Mouse (Mus musculus) kidney, embryonic 15.5 days (tissue): ENCODE results near the gene Cdx4. TPM values are rescaled to one million over a fixed set of nuclear protein-coding genes. Genes with fewer than 3 reads are reported as not detected.

Source experiments
- ATAC-seq: fragments of 200-750 bp; cut with Nextera tagmentation; replicated peaks from 2 replicates; pipeline ENCODE4 v1.8.0; 2017; ENCODE audit warnings: moderate TSS enrichment; ENCODE audit not compliant: low FRiP score
- H3K27ac ChIP-seq: fragments of 300-500 bp; sonication (generic); 2 replicates; pipeline ENCODE4 v1.5.1; 2015; ENCODE audit warnings: mild to moderate bottlenecking, inconsistent platforms
- H3K27me3 ChIP-seq: fragments of 300-500 bp; sonication (generic); 2 replicates; pipeline ENCODE4 v1.6.1; 2015; ENCODE audit warnings: inconsistent platforms
- H3K36me3 ChIP-seq: fragments of 300-500 bp; sonication (generic); 2 replicates; pipeline ENCODE4 v1.6.1; 2015; ENCODE audit warnings: inconsistent platforms
- H3K4me1 ChIP-seq: fragments of 300-500 bp; sonication (generic); 2 replicates; pipeline ENCODE4 v1.6.1; 2015; ENCODE audit warnings: inconsistent platforms
- H3K4me2 ChIP-seq: fragments of 300-500 bp; sonication (generic); 2 replicates; pipeline ENCODE4 v1.6.1; 2015; ENCODE audit warnings: moderate library complexity, mild to moderate bottlenecking, inconsistent platforms
- H3K4me3 ChIP-seq: fragments of 300-500 bp; sonication (generic); replicated peaks from 2 replicates; pipeline ENCODE4 v1.5.1; 2015; ENCODE audit warnings: mild to moderate bottlenecking, inconsistent platforms
- H3K9ac ChIP-seq: fragments of 300-500 bp; sonication (generic); 2 replicates; pipeline ENCODE4 v1.6.1; 2015; ENCODE audit warnings: mild to moderate bottlenecking, inconsistent platforms
- H3K9me3 ChIP-seq: fragments of 300-500 bp; sonication (generic); replicated peaks from 2 replicates; pipeline ENCODE4 v1.6.1; 2016; ENCODE audit warnings: inconsistent platforms
- WGBS: fragments of 180-500 bp; shearing (Covaris S2); methylation state at CpG from one replicate; pipeline ENCODE4 v1.1.7; 2015; ENCODE audit warnings: mixed read lengths; 5-methylcytosine and 5-hydroxymethylcytosine counted together
- polyA plus RNA-seq: library from polyadenylated mRNA; unstranded; fragments of >200 nt; fragmentation: Nextera tagmentation; extraction: Ambion mirVana; gene quantifications from 2 replicates; pipeline ENCODE4 v1.2.1, GENCODE M21; 2015

Gene Cdx4
- polyA plus RNA-seq = not detected in 2 replicates

- Histone ChIP-seq H3K9me3 (no peaks in the 10 kb centered on the region), H3K4me3 (peak within 1 kb of the TSS; percentile 21), H3K9ac (no peak within 1 kb of the TSS), H3K4me1 (no peaks in the 10 kb centered on the region), H3K27ac (no peak within 1 kb of the TSS), H3K4me2 (peak within 1 kb of the TSS; percentile 46), H3K27me3 (peaks cover 86% of the 10 kb centered on the region), H3K36me3 (no peaks in the 10 kb centered on the region)
- no peak for ATAC-seq
- 17% methylated on average over 13 of the region's 13 CpGs for WGBS
These were observed at the start of gene Cdx4 for GRCm38 (mm10) chrX:103321146-103321545. Gene Cdx4, plus strand, starts transcription at chrX:103321398.

GRCm38 (mm10) chrX:103274325-103274724, 46.9 kb upstream of the Cdx4 start:
- Histone ChIP-seq H3K27me3 (peaks cover 5% of the 10 kb centered on the region; the same call in 1 of the 2 replicates), H3K36me3 (no peaks in the 10 kb centered on the region), H3K4me1 (no peaks in the 10 kb centered on the region), H3K9ac (no peak overlapping the region), H3K27ac (no peak overlapping the region), H3K4me2 (no peak overlapping the region), H3K9me3 (no peaks in the 10 kb centered on the region), H3K4me3 (no peak overlapping the region)
- no peak for ATAC-seq
- WGBS = 82% methylated on average over 4 of the region's 5 CpGs

- H3K4me2 ChIP-seq = no peak overlapping the region
- H3K4me1 ChIP-seq = 0 out of 2 replicates have a peak, but pooled peaks cover 5% of the 10 kb centered on the region
- H3K27ac ChIP-seq = no peak overlapping the region
- no peak overlapping the region for H3K4me3 ChIP-seq
- H3K9ac ChIP-seq = no peak overlapping the region
- H3K36me3 ChIP-seq = no peaks in the 10 kb centered on the region
- WGBS = 55% methylated on average over 4 of the region's 4 CpGs
- ATAC-seq = no peak
- H3K9me3 ChIP-seq = no peaks in the 10 kb centered on the region
- peaks cover 51% of the 10 kb centered on the region for H3K27me3 ChIP-seq
These were observed 34.1 kb upstream of the Cdx4 start for GRCm38 (mm10) chrX:103286899-103287722.

- peak overlapping the region; percentile 54; the same call in 1 of the 2 replicates for H3K4me2 ChIP-seq
These were observed 33.3 kb upstream of the Cdx4 start for GRCm38 (mm10) chrX:103287846-103288377.

GRCm38 (mm10) chrX:103288485-103289330, 32.5 kb upstream of the Cdx4 start:
- Histone ChIP-seq H3K36me3 (no peaks in the 10 kb centered on the region), H3K4me1 (0 out of 2 replicates have a peak, but pooled peaks cover 5% of the 10 kb centered on the region), H3K4me2 (peak overlapping the region; percentile 54), H3K4me3 (peak overlapping the region; percentile 15; the same call in 1 of the 2 replicates), H3K9ac (no peak overlapping the region), H3K9me3 (no peaks in the 10 kb centered on the region), H3K27me3 (peaks cover 50% of the 10 kb centered on the region), H3K27ac (no peak overlapping the region)
- ATAC-seq = no peak
- WGBS = 17% methylated on average over 25 of the region's 25 CpGs

More at GRCm38 (mm10) chrX:103287846-103288377, 33.3 kb upstream of the Cdx4 start:
- no peak for ATAC-seq
- 24% methylated on average over 10 of the region's 10 CpGs for WGBS
- no peaks in the 10 kb centered on the region for H3K36me3 ChIP-seq
- 0 out of 2 replicates have a peak, but pooled peaks cover 5% of the 10 kb centered on the region for H3K4me1 ChIP-seq
- no peak overlapping the region for H3K27ac ChIP-seq
- H3K27me3 ChIP-seq = peaks cover 51% of the 10 kb centered on the region
- H3K9me3 ChIP-seq = no peaks in the 10 kb centered on the region
- H3K4me3 ChIP-seq = no peak overlapping the region
- no peak overlapping the region for H3K9ac ChIP-seq

GRCm38 (mm10) chrX:103298937-103299336, 22.3 kb upstream of the Cdx4 start:
- Histone ChIP-seq H3K4me1 (no peaks in the 10 kb centered on the region), H3K27ac (no peak overlapping the region), H3K4me2 (no peak overlapping the region), H3K9ac (no peak overlapping the region), H3K27me3 (peaks cover 35% of the 10 kb centered on the region), H3K9me3 (no peaks in the 10 kb centered on the region), H3K36me3 (no peaks in the 10 kb centered on the region), H3K4me3 (no peak overlapping the region)
- 68% methylated on average over 4 of the region's 4 CpGs for WGBS
- no peak for ATAC-seq

GRCm38 (mm10) chrX:103308262-103308661, 12.9 kb upstream of the Cdx4 start:
- Histone ChIP-seq H3K27ac (no peak overlapping the region), H3K36me3 (no peaks in the 10 kb centered on the region), H3K4me2 (no peak overlapping the region), H3K9ac (no peak overlapping the region), H3K4me3 (no peak overlapping the region), H3K4me1 (no peaks in the 10 kb centered on the region), H3K27me3 (peaks cover 38% of the 10 kb centered on the region), H3K9me3 (no peaks in the 10 kb centered on the region)
- 93% methylated on average over 1 of the region's 1 CpGs for WGBS
- no peak for ATAC-seq

GRCm38 (mm10) chrX:103311723-103312122, 9.5 kb upstream of the Cdx4 start:
- no peak overlapping the region for H3K27ac ChIP-seq
- no peak overlapping the region for H3K9ac ChIP-seq
- no peaks in the 10 kb centered on the region for H3K4me1 ChIP-seq
- H3K9me3 ChIP-seq = no peaks in the 10 kb centered on the region
- H3K36me3 ChIP-seq = no peaks in the 10 kb centered on the region
- H3K4me3 ChIP-seq = no peak overlapping the region
- 84% methylated on average over 3 of the region's 3 CpGs for WGBS
- H3K4me2 ChIP-seq = no peak overlapping the region
- no peak for ATAC-seq
- peaks cover 27% of the 10 kb centered on the region for H3K27me3 ChIP-seq

GRCm38 (mm10) chrX:103314146-103314545, 7.1 kb upstream of the Cdx4 start:
- Histone ChIP-seq H3K4me2 (no peak overlapping the region), H3K27ac (no peak overlapping the region), H3K4me1 (no peaks in the 10 kb centered on the region), H3K9me3 (no peaks in the 10 kb centered on the region), H3K4me3 (no peak overlapping the region), H3K27me3 (peaks cover 39% of the 10 kb centered on the region), H3K9ac (no peak overlapping the region), H3K36me3 (no peaks in the 10 kb centered on the region)
- WGBS = 87% methylated on average over 6 of the region's 6 CpGs
- ATAC-seq = no peak

- Histone ChIP-seq H3K27ac (no peak overlapping the region), H3K4me1 (no peaks in the 10 kb centered on the region), H3K9me3 (no peaks in the 10 kb centered on the region), H3K4me3 (no peak overlapping the region), H3K9ac (no peak overlapping the region), H3K36me3 (no peaks in the 10 kb centered on the region), H3K4me2 (no peak overlapping the region), H3K27me3 (peaks cover 78% of the 10 kb centered on the region)
- WGBS = 34% methylated on average over 3 of the region's 3 CpGs
- ATAC-seq = no peak
These were observed 4.7 kb downstream of the Cdx4 start for GRCm38 (mm10) chrX:103325900-103326299.

- no peak overlapping the region for H3K27ac ChIP-seq
- WGBS = 73% methylated on average over 8 of the region's 8 CpGs
- no peak for ATAC-seq
- no peak overlapping the region for H3K9ac ChIP-seq
- no peak overlapping the region for H3K4me3 ChIP-seq
- no peak overlapping the region for H3K4me2 ChIP-seq
- peaks cover 61% of the 10 kb centered on the region for H3K27me3 ChIP-seq
- H3K4me1 ChIP-seq = no peaks in the 10 kb centered on the region
- H3K36me3 ChIP-seq = no peaks in the 10 kb centered on the region
- H3K9me3 ChIP-seq = no peaks in the 10 kb centered on the region
These were observed 8.2 kb downstream of the Cdx4 start for GRCm38 (mm10) chrX:103329386-103329785.
